Mouse (Mus musculus) midbrain, embryonic 13.5 days (tissue): ENCODE results near the gene Tmcc1. TPM values are rescaled to one million over a fixed set of nuclear protein-coding genes. Genes with fewer than 3 reads are reported as not detected.
A peak's percentile ranks its signal among the peaks of the same experiment; 100 is the strongest.

ENCODE experiments used
- ATAC-seq: fragments of 200-750 bp; cut with Nextera tagmentation; 2 replicates; pipeline ENCODE4 v1.8.0; 2017; ENCODE audit warnings: mild to moderate bottlenecking, moderate TSS enrichment, moderate library complexity
- H3K27ac ChIP-seq: fragments of 300-500 bp; sonication (generic); 2 replicates; pipeline ENCODE4 v1.5.1; 2015; ENCODE audit warnings: inconsistent platforms, mild to moderate bottlenecking, moderate library complexity
- H3K27me3 ChIP-seq: fragments of 300-500 bp; sonication (generic); 2 replicates; pipeline ENCODE4 v1.6.1; 2015; ENCODE audit warnings: mild to moderate bottlenecking, inconsistent platforms
- H3K36me3 ChIP-seq: fragments of 300-500 bp; sonication (generic); 2 replicates; pipeline ENCODE4 v1.6.1; 2015; ENCODE audit warnings: mild to moderate bottlenecking, inconsistent platforms
- H3K4me1 ChIP-seq: fragments of 300-500 bp; sonication (generic); replicated peaks from 2 replicates; pipeline ENCODE4 v1.6.1; 2015; ENCODE audit warnings: inconsistent platforms
- H3K4me2 ChIP-seq: fragments of 300-500 bp; sonication (generic); replicated peaks from 2 replicates; pipeline ENCODE4 v1.6.1; 2015; ENCODE audit warnings: moderate library complexity, mild to moderate bottlenecking, inconsistent platforms
- H3K4me3 ChIP-seq: fragments of 300-500 bp; sonication (generic); replicated peaks from 2 replicates; pipeline ENCODE4 v1.5.1; 2015; ENCODE audit warnings: mild to moderate bottlenecking, inconsistent platforms
- H3K9ac ChIP-seq: fragments of 300-500 bp; sonication (generic); replicated peaks from 2 replicates; pipeline ENCODE4 v1.6.1; 2015; ENCODE audit warnings: mild to moderate bottlenecking, inconsistent platforms
- H3K9me3 ChIP-seq: fragments of 300-500 bp; sonication (generic); 2 replicates; pipeline ENCODE4 v1.6.1; 2016; ENCODE audit warnings: mild to moderate bottlenecking, inconsistent platforms
- WGBS: fragments of 180-500 bp; shearing (Covaris S2); methylation state at CpG from one replicate; pipeline ENCODE4 v1.1.7; 2015; 5-methylcytosine and 5-hydroxymethylcytosine counted together
- polyA plus RNA-seq: library from polyadenylated mRNA; unstranded; fragments of >200 nt; fragmentation: Nextera tagmentation; extraction: Ambion mirVana; gene quantifications from 2 replicates; pipeline ENCODE4 v1.2.1, GENCODE M21; 2015

The Tmcc1 gene
- polyA plus RNA-seq, 1 experiment from 2014 or later = 36.4 TPM

- 60% methylated on average over 4 of the region's 4 CpGs for WGBS
- Histone ChIP-seq H3K4me2 (peak overlapping the region; percentile 87; the same call in 1 of the 2 replicates), H3K4me1 (peaks cover 31% of the 10 kb centered on the region), H3K9me3 (no peaks in the 10 kb centered on the region), H3K36me3 (no peaks in the 10 kb centered on the region), H3K9ac (no peak overlapping the region), H3K27ac (no peak overlapping the region), H3K4me3 (no peak overlapping the region), H3K27me3 (peaks cover 63% of the 10 kb centered on the region)
- ATAC-seq = no peak
Measured at GRCm38 (mm10) chr6:115995531-115995941, 197.8 kb downstream of the Tmcc1 start.

- peak within 1 kb of the TSS; percentile 55 for H3K4me3 ChIP-seq
- H3K9me3 ChIP-seq = no peaks in the 10 kb centered on the region
- peak within 1 kb of the TSS; percentile 53 for H3K9ac ChIP-seq
- ATAC-seq = peak; percentile 35
- H3K4me2 ChIP-seq = peak within 1 kb of the TSS; percentile 87
- H3K27me3 ChIP-seq = peaks cover 68% of the 10 kb centered on the region
- H3K36me3 ChIP-seq = no peaks in the 10 kb centered on the region
- WGBS = under 1% methylated on average over 27 of the region's 51 CpGs
- peaks cover 31% of the 10 kb centered on the region for H3K4me1 ChIP-seq
- no peak within 1 kb of the TSS for H3K27ac ChIP-seq
Measured at GRCm38 (mm10) chr6:115994877-115995520, 198.3 kb downstream of the Tmcc1 start, which contains the start of gene Plxnd1. TSS of gene Plxnd1 (minus strand) at chr6:115995005.

- ATAC-seq = peak; percentile 14
- Histone ChIP-seq H3K9ac (peak overlapping the region; percentile 53), H3K4me2 (peak overlapping the region; percentile 87), H3K4me3 (peak overlapping the region; percentile 55), H3K27me3 (peaks cover 75% of the 10 kb centered on the region), H3K36me3 (no peaks in the 10 kb centered on the region), H3K27ac (no peak overlapping the region), H3K4me1 (peaks cover 31% of the 10 kb centered on the region), H3K9me3 (no peaks in the 10 kb centered on the region)
- WGBS = 1% methylated on average over 79 of the region's 93 CpGs
Measured at GRCm38 (mm10) chr6:115994146-115994876, 199.0 kb downstream of the Tmcc1 start.

GRCm38 (mm10) chr6:115993463-115994145, 199.7 kb downstream of the Tmcc1 start:
- H3K36me3 ChIP-seq = no peaks in the 10 kb centered on the region
- peaks cover 82% of the 10 kb centered on the region for H3K27me3 ChIP-seq
- peak; percentile 31; the same call in 1 of the 2 replicates for ATAC-seq
- peak overlapping the region; percentile 55 for H3K4me3 ChIP-seq
- H3K4me1 ChIP-seq = peaks cover 31% of the 10 kb centered on the region
- 2% methylated on average over 86 of the region's 86 CpGs for WGBS
- H3K27ac ChIP-seq = no peak overlapping the region
- H3K4me2 ChIP-seq = peak overlapping the region; percentile 87
- peak overlapping the region; percentile 53 for H3K9ac ChIP-seq
- H3K9me3 ChIP-seq = no peaks in the 10 kb centered on the region

- H3K4me3 ChIP-seq = peak overlapping the region; percentile 55
- WGBS = 39% methylated on average over 6 of the region's 6 CpGs
- no peak overlapping the region for H3K27ac ChIP-seq
- H3K9me3 ChIP-seq = no peaks in the 10 kb centered on the region
- H3K4me1 ChIP-seq = peaks cover 31% of the 10 kb centered on the region
- peak overlapping the region; percentile 87 for H3K4me2 ChIP-seq
- no peaks in the 10 kb centered on the region for H3K36me3 ChIP-seq
- 0 out of 2 replicates have a peak overlapping the region, but pooled peaks have one; percentile 53 for H3K9ac ChIP-seq
- peak; percentile 5; the same call in 1 of the 2 replicates for ATAC-seq
- H3K27me3 ChIP-seq = peaks cover 81% of the 10 kb centered on the region
Measured at GRCm38 (mm10) chr6:115992981-115993380, 200.3 kb downstream of the Tmcc1 start.

GRCm38 (mm10) chr6:115991881-115992620, 201.2 kb downstream of the Tmcc1 start:
- no peaks in the 10 kb centered on the region for H3K9me3 ChIP-seq
- no peak for ATAC-seq
- H3K9ac ChIP-seq = peak overlapping the region; percentile 39; the same call in 1 of the 2 replicates
- peaks cover 79% of the 10 kb centered on the region for H3K27me3 ChIP-seq
- peaks cover 38% of the 10 kb centered on the region for H3K4me1 ChIP-seq
- 33% methylated on average over 10 of the region's 10 CpGs for WGBS
- H3K4me2 ChIP-seq = peak overlapping the region; percentile 20; the same call in 1 of the 2 replicates
- no peaks in the 10 kb centered on the region for H3K36me3 ChIP-seq
- H3K27ac ChIP-seq = no peak overlapping the region
- H3K4me3 ChIP-seq = peak overlapping the region; percentile 55; the same call in 1 of the 2 replicates

- ATAC-seq = no peak
- 30% methylated on average over 13 of the region's 13 CpGs for WGBS
- Histone ChIP-seq H3K9ac (peak overlapping the region; percentile 39; the same call in 1 of the 2 replicates), H3K9me3 (no peaks in the 10 kb centered on the region), H3K4me3 (peak overlapping the region; percentile 55; the same call in 1 of the 2 replicates), H3K4me1 (peaks cover 45% of the 10 kb centered on the region), H3K27me3 (peaks cover 77% of the 10 kb centered on the region), H3K36me3 (no peaks in the 10 kb centered on the region), H3K27ac (no peak overlapping the region), H3K4me2 (peak overlapping the region; percentile 20; the same call in 1 of the 2 replicates)
Measured at GRCm38 (mm10) chr6:115991108-115991880, 202.0 kb downstream of the Tmcc1 start.

- Histone ChIP-seq H3K27me3 (peaks cover 69% of the 10 kb centered on the region), H3K4me1 (peaks cover 52% of the 10 kb centered on the region), H3K4me2 (peak overlapping the region; percentile 13; the same call in 1 of the 2 replicates), H3K4me3 (no peak overlapping the region), H3K9me3 (no peaks in the 10 kb centered on the region), H3K9ac (0 out of 2 replicates have a peak overlapping the region, but pooled peaks have one; percentile 23), H3K27ac (no peak overlapping the region), H3K36me3 (no peaks in the 10 kb centered on the region)
- 90% methylated on average over 9 of the region's 9 CpGs for WGBS
- ATAC-seq = no peak
Measured at GRCm38 (mm10) chr6:115990479-115990878, 202.8 kb downstream of the Tmcc1 start.

GRCm38 (mm10) chr6:115990056-115990455, 203.2 kb downstream of the Tmcc1 start:
- Histone ChIP-seq H3K27ac (no peak overlapping the region), H3K4me1 (peaks cover 55% of the 10 kb centered on the region), H3K9me3 (no peaks in the 10 kb centered on the region), H3K9ac (no peak overlapping the region), H3K4me2 (no peak overlapping the region), H3K4me3 (no peak overlapping the region), H3K27me3 (peaks cover 67% of the 10 kb centered on the region), H3K36me3 (no peaks in the 10 kb centered on the region)
- WGBS = 91% methylated on average over 3 of the region's 3 CpGs
- no peak for ATAC-seq

GRCm38 (mm10) chr6:115989607-115990006, 203.7 kb downstream of the Tmcc1 start:
- ATAC-seq = no peak
- peaks cover 64% of the 10 kb centered on the region for H3K27me3 ChIP-seq
- peaks cover 57% of the 10 kb centered on the region for H3K4me1 ChIP-seq
- no peak overlapping the region for H3K4me2 ChIP-seq
- no peaks in the 10 kb centered on the region for H3K9me3 ChIP-seq
- no peaks in the 10 kb centered on the region for H3K36me3 ChIP-seq
- no peak overlapping the region for H3K4me3 ChIP-seq
- H3K9ac ChIP-seq = no peak overlapping the region
- 60% methylated on average over 4 of the region's 4 CpGs for WGBS
- H3K27ac ChIP-seq = no peak overlapping the region
